Mouse (Mus musculus) gastrocnemius, postnatal 25 days (tissue): ENCODE results near the gene Ankmy2. TPM values are rescaled to one million over a fixed set of nuclear protein-coding genes. Genes with fewer than 3 reads are reported as not detected.

Experiments
- DNase-seq: peaks from one replicate; pipeline ENCODE4 v3.0.0; 2022
- long read RNA-seq, 2 experiments: library from polyadenylated mRNA; stranded (forward); transcript quantifications; one replicate each; pipeline ENCODE4 v2.0.0; 2021
- total RNA-seq, 2 experiments: library from RNA; stranded (reverse); gene quantifications; 1 replicate in 1 of 2; 2 replicates in 1 of 2; pipeline ENCODE4 v1.2.3; 2021

Ankmy2 gene
- total RNA-seq, result 1 to 10 TPM; 6.3 to 6.4 TPM
- long read RNA-seq, experiment 1, partial matches to known transcripts, result 0 of 5 reads
- long read RNA-seq, experiment 1, other reads (novel, unspliced or antisense), result 1 of 5 reads
- long read RNA-seq, experiment 2, transcript Ankmy2-201 (10 exons, 2,456 nt), result major isoform, 6 of 6 reads
- long read RNA-seq, experiment 2, partial matches to known transcripts, result 0 of 6 reads
- long read RNA-seq, experiment 2, other reads (novel, unspliced or antisense), result 0 of 6 reads

DNA sequence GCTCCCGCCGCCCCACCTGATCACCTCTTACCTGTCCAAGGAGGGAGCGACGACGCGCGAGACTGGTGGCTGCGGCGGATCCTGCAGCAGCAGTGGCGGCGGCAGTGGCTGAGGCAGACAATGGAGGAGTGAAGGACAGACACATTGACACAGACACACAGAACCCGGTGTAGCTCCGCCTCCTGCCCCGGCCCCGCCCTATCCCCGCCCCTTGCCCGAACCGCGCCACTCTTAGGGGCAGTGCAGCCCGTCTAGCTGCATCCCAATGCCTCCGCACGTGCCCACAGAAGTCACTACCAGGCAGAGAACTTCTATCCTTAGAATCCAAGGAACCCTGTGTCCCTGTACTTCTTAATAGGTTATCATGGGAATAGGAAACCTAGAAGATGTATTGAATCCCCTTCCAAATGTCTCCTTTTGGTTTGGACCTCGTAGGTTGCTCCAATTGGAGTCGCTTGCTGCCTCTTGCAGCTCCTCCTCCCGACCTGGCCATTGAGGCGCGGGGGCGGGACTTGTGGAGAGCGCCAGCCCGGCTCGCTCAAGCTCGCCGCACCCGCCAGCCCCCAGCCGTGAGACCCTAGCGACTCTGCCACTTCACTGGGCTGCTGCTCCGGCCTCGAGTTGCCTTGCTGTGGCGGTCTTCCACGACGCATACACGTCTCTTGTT, at the start of gene Ankmy2:
Gene Ankmy2, plus strand, starts transcription at position 478 of the 667 bp plus-strand sequence.
- peak; percentile 91 for DNase-seq

GRCm38 (mm10) chr12:36108442-36108841, 48.5 kb upstream of the Ankmy2 start:
- DNase-seq, result no peak

- no peak for DNase-seq
Measured at GRCm38 (mm10) chr12:36110457-36110856, 46.5 kb upstream of the Ankmy2 start.

DNA sequence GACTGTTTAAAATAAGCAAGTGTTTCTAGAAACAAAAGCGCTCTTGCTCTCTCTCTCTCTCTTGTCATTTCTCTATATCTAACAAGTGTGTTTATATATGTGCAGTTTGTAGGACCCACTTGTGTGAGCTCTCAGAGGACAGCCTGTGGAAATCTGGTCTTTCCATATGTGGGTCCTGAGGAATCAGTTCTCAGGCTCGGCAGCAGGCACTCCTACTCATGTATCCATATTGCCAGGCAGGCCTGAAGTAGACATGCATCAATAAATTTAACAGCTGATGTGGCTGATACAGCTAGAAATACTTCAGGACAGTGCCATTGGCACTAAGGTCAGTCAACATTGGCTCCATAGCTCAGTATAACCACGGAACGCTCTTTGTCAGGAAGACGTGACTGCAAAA, 45.8 kb upstream of the Ankmy2 start:
- DNase-seq, result no peak

DNA sequence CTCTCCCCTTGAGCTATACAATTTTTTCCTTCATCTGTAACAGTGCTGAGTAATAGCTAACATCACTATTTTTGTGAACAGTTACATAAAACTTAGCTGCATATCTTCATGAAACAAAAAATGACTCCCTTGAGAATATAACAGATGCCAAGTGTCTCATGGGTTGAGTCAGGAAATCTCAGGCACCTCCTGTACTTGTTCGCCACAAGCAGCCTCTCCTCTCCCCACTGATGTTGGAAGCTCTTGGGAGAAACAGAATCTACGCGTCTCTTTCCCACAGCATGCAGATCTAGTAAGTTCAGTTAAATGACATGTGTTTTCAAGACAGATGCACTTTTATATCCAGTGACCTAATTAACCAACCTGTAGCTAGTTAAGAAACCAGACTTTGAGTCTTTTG, 44.8 kb upstream of the Ankmy2 start:
- DNase-seq, result no peak

- no peak for DNase-seq
Measured at GRCm38 (mm10) chr12:36117161-36117560, 39.8 kb upstream of the Ankmy2 start.

GRCm38 (mm10) chr12:36119244-36119643, 37.7 kb upstream of the Ankmy2 start:
- DNase-seq, result no peak

GRCm38 (mm10) chr12:36126049-36126448, 30.9 kb upstream of the Ankmy2 start:
- no peak for DNase-seq

- DNase-seq, result no peak
Measured at GRCm38 (mm10) chr12:36129826-36130225, 27.1 kb upstream of the Ankmy2 start.

DNA sequence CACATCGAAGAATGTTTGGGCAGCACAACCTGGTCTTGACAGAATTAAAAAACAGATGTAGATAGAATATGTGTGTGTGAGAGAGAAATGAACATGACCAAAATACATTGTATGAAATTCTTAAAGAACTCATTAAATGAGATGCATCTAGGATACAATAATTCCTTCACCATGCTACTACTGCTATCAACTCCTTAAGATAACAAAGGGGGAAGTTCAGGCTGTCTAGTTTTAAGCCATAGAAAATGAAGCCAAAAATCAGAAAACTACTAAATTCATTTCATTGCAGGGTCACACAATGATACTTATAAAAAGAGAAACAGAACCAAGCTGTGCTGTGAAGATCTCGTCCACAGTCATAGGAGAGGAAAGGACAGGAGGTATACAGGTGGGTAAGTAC, 24.7 kb upstream of the Ankmy2 start:
- DNase-seq, result no peak

- DNase-seq, result no peak
Measured at GRCm38 (mm10) chr12:36132668-36133067, 24.2 kb upstream of the Ankmy2 start.

DNA sequence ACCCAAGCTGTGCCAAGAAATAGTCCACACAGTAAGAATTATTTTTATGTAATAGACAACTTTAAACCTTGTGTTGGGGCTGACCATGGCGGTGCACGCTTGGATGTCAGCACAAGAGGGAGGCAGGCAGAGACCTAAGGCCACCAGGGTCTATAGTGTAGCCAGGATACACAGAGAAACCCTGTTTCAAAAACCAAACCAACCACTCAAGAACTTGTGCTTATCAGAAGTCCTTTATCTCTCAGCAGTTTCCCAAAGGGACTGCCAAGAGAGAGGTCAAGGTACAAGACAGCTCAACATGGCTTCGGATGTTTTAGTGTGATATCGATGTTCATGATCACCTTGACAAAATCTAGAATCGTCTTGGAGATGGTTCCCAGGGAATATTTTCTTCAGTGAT, 23.4 kb upstream of the Ankmy2 start:
- no peak for DNase-seq

- DNase-seq, result no peak
Measured at GRCm38 (mm10) chr12:36134111-36134510, 22.8 kb upstream of the Ankmy2 start.

DNA sequence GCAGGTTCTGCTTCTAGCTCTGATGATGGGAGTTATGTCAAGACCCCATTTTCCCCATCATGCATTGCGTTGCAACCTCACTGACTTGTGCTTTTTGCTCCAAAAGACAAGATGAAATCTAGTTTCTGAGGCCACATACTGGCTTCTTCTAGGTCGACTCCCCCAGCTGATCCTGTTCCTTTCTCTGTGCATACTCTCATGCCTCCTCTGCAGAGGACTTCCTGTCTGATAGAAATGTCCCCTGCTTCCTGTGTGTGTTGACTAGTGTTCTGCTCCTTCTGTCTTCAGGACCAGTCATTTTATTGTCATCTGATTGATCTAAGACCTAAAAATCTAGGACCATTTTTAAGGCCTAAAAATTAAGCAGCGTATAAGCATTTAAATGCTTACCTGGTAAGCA, 21.5 kb upstream of the Ankmy2 start:
- no peak for DNase-seq

DNA sequence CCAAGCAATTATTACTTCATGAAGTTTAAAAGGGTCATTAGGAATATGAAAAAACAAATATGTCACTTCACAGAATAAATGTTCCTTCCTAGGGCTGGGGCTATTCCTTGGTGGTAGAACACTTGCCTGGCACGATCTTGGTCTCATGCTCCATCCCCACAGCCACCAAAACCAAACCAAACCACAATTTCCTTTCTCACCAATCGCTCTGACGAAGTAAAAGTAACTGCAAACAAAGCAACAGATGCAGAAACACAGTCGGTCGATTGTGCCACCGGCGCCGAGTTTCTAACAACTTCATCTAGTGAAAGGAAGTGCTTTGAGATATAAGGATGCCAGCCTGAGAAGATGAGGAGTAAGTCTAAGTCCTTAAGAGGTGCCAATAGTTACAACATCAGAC, 20.6 kb upstream of the Ankmy2 start:
- DNase-seq, result no peak

GRCm38 (mm10) chr12:36137192-36137591, 19.7 kb upstream of the Ankmy2 start:
- DNase-seq, result peak; percentile 16

- no peak for DNase-seq
Measured at GRCm38 (mm10) chr12:36140401-36140800, 16.5 kb upstream of the Ankmy2 start.

DNA sequence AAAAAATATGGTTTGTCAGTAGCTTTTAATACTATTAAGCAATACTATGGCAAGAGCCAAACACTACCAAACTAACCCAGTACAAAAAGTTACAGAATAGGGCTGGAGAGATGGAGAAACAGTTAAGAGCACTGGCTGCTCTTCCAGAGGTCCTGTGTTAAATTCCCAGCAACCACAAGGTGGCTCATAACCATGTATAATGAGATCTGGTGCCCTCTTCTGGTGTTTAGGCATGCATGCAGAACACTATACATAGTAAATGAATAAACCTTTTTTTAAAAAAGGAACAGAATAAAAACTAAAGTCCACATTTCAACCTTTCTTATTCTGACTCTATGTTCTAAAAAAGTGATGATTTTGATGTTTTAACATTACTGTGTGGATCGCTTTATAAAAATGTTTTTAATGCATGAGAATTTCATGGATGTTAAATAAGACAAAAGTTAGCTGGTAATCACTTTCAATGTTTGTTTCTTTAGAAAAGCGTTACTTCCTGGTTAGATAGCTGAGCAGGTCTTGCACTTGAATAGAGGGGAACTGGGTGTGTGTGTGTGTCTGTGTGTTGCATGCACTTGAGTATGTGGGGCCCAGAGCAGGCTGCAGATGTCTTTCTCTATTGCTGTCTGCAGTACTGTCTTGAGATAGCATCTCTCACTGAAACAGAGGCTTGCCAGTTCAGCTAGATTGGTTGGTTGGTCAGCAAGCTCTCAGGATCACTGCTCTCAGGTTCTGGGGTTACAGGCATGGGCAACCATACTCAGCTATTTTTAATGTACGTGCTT, 10.5 kb upstream of the Ankmy2 start:
- no peak for DNase-seq

DNA sequence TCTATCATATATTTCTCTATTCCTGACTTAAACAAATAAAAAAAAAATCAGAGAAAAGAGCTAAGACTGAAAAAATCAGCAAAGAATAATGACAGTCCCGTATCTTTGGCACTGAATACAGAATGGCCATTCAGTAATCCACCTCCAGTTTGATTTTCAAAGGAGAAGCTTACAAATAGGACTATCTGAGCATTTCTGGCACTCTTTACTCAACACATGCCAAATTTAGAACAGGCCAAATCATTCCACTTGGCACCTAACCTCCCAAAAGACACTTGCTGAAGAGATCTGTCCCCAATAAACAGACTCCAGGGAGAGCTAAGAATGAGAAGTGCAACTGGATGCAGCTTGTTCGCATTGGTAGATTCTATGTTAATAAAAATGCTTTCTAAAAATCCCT, 6.6 kb upstream of the Ankmy2 start:
- no peak for DNase-seq

GRCm38 (mm10) chr12:36150737-36151136, 6.2 kb upstream of the Ankmy2 start:
- no peak for DNase-seq

DNA sequence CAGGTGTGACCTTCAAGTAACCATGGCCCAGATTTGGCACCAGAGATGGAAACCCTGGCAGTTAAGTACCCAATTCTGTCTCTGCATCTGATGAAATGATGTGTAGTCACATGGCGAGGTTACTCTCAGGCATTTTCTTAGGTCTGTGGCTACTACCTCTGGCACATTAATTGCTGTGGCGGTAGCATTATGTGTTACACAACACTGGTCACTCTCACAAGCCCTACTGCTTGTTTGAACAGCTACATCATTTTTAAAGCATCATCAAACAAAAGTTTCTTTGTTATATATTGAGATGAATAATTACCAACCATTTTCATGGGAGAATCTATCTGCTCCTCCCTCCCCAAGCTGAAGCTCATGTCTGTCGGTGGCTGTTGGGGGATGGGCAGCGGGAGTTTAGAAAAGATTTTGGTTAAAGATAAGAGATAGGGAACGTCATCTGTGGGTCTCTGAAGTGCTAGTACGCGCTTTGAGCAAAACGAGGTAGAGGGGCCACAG, 1.7 kb upstream of the Ankmy2 start:
- peak; percentile 12 for DNase-seq

DNA sequence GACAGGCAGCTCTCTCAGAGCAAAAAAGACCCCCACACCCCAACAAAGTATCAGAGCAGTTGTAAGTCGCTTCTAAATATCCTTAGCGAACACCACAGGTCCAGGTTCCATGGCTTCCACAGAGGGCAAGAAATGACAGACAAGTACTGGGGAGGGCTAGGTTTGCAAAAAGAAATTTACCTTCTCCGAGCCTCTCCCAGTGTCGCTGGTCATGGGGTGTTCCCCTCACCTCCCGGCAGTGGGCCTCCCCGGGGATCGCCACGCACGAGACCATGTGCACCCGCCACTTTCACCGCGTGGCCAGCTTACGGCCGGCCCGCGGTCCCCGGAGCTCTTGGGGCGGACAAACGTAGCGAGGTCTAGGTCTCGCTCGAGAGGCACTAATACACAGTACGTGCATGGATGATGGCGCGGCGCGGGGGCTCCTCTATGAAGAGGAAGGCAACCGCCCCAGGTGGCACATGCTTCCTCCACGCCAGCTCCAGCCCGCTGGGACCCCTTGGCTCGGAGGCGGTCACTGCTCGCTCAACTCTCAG, 745 bp upstream of the Ankmy2 start:
- DNase-seq, result peak; percentile 7

- DNase-seq, result no peak
Measured at GRCm38 (mm10) chr12:36157304-36157637, 357 bp downstream of the Ankmy2 start.
